Mouse (Mus musculus): ENCODE measurements at regions not wholly inside any gene's neighbourhood (a gene's known extent, or its start where the extent isn't known, plus 50 kb on each side); places are given as distances from the start of the nearest gene placed in this dataset.
"Not testable (repeated sequence)": the region's sequence is repeated elsewhere in the genome, so short reads cannot be mapped to it uniquely, and the experiment has no call there.

- not testable (repeated sequence) for H3K4me3 ChIP-seq (replicated peaks); H3K9me3 ChIP-seq (replicated peaks); H3K4me1 ChIP-seq; H3K36me3 ChIP-seq; ATAC-seq (ENCODE audit: insufficient number of reproducible peaks, low FRiP score, low TSS enrichment, low read depth); H3K27me3 ChIP-seq; H3K27ac ChIP-seq (replicated peaks); H3K9ac ChIP-seq; H3K4me2 ChIP-seq (replicated peaks)
- WGBS: 100% methylated on average over 1 of the region's 1 CpGs
These were observed 677.0 kb downstream of the Dad1 start for GRCm38 (mm10) chr14:53576927-53577326.

GRCm38 (mm10) chr14:53572701-53573100 is 681.2 kb downstream of the Dad1 start:
- ATAC-seq (ENCODE audit: insufficient number of reproducible peaks, low FRiP score, low TSS enrichment, low read depth); H3K27ac ChIP-seq (replicated peaks); H3K4me3 ChIP-seq (replicated peaks); H3K27me3 ChIP-seq; H3K9ac ChIP-seq; H3K4me2 ChIP-seq (replicated peaks); H3K4me1 ChIP-seq; H3K9me3 ChIP-seq (replicated peaks); H3K36me3 ChIP-seq: not testable (repeated sequence)
- 74% methylated on average over 1 of the region's 1 CpGs for WGBS

GRCm38 (mm10) chr14:53562606-53563005 is 691.3 kb downstream of the Dad1 start:
- Histone ChIP-seq H3K27ac (replicated peaks) (no peak overlapping the region), H3K9me3 (replicated peaks) (no peaks in the 10 kb centered on the region), H3K4me1 (no peaks in the 10 kb centered on the region), H3K27me3 (no peaks in the 10 kb centered on the region), H3K9ac (no peak overlapping the region), H3K36me3 (no peaks in the 10 kb centered on the region), H3K4me2 (replicated peaks) (no peak overlapping the region), H3K4me3 (replicated peaks) (no peak overlapping the region)
- ATAC-seq (ENCODE audit: insufficient number of reproducible peaks, low FRiP score, low TSS enrichment, low read depth): no peak
- WGBS: 39% methylated on average over 2 of the region's 2 CpGs

GRCm38 (mm10) chr14:53560146-53560545 is 693.8 kb downstream of the Dad1 start:
- not testable (repeated sequence) for H3K9me3 ChIP-seq (replicated peaks); H3K4me1 ChIP-seq; H3K9ac ChIP-seq; H3K4me3 ChIP-seq (replicated peaks); ATAC-seq (ENCODE audit: insufficient number of reproducible peaks, low FRiP score, low TSS enrichment, low read depth); H3K36me3 ChIP-seq; H3K27me3 ChIP-seq; H3K27ac ChIP-seq (replicated peaks); H3K4me2 ChIP-seq (replicated peaks)
- 72% methylated on average over 5 of the region's 5 CpGs for WGBS

- H3K9ac ChIP-seq; ATAC-seq (ENCODE audit: insufficient number of reproducible peaks, low FRiP score, low TSS enrichment, low read depth); H3K4me1 ChIP-seq; H3K27me3 ChIP-seq; H3K36me3 ChIP-seq; H3K27ac ChIP-seq (replicated peaks); H3K9me3 ChIP-seq (replicated peaks); H3K4me3 ChIP-seq (replicated peaks); H3K4me2 ChIP-seq (replicated peaks): not testable (repeated sequence)
These were observed 694.5 kb downstream of the Dad1 start for GRCm38 (mm10) chr14:53559386-53559920.

GRCm38 (mm10) chr14:53553771-53554170 is 700.1 kb downstream of the Dad1 start:
- no peak overlapping the region for H3K27ac ChIP-seq (replicated peaks)
- H3K36me3 ChIP-seq: no peaks in the 10 kb centered on the region
- H3K9ac ChIP-seq: no peak overlapping the region
- no peak overlapping the region for H3K4me2 ChIP-seq (replicated peaks)
- no peaks in the 10 kb centered on the region for H3K4me1 ChIP-seq
- H3K27me3 ChIP-seq: no peaks in the 10 kb centered on the region
- ATAC-seq (ENCODE audit: insufficient number of reproducible peaks, low FRiP score, low TSS enrichment, low read depth): no peak
- no peaks in the 10 kb centered on the region for H3K9me3 ChIP-seq (replicated peaks)
- no peak overlapping the region for H3K4me3 ChIP-seq (replicated peaks)

- not testable (repeated sequence) for ATAC-seq (ENCODE audit: insufficient number of reproducible peaks, low FRiP score, low TSS enrichment, low read depth)
These were observed 706.5 kb downstream of the Dad1 start for GRCm38 (mm10) chr14:53547365-53547764.

GRCm38 (mm10) chr14:53545351-53545750 is 708.6 kb downstream of the Dad1 start:
- Histone ChIP-seq H3K4me2 (replicated peaks) (no peak overlapping the region), H3K9ac (no peak overlapping the region), H3K9me3 (replicated peaks) (no peaks in the 10 kb centered on the region), H3K36me3 (no peaks in the 10 kb centered on the region), H3K4me1 (no peaks in the 10 kb centered on the region), H3K4me3 (replicated peaks) (no peak overlapping the region), H3K27ac (replicated peaks) (no peak overlapping the region), H3K27me3 (no peaks in the 10 kb centered on the region)
- WGBS: 60% methylated on average over 5 of the region's 5 CpGs
- no peak for ATAC-seq (ENCODE audit: insufficient number of reproducible peaks, low FRiP score, low TSS enrichment, low read depth)

More at GRCm38 (mm10) chr14:53547365-53547764, 706.5 kb downstream of the Dad1 start:
- not testable (repeated sequence) for H3K27me3 ChIP-seq; H3K9ac ChIP-seq; H3K4me2 ChIP-seq (replicated peaks); H3K27ac ChIP-seq (replicated peaks); H3K4me1 ChIP-seq; H3K4me3 ChIP-seq (replicated peaks); H3K9me3 ChIP-seq (replicated peaks); H3K36me3 ChIP-seq

- H3K4me1 ChIP-seq; H3K36me3 ChIP-seq; H3K4me2 ChIP-seq (replicated peaks); H3K4me3 ChIP-seq (replicated peaks); H3K27ac ChIP-seq (replicated peaks); H3K9me3 ChIP-seq (replicated peaks); ATAC-seq (ENCODE audit: insufficient number of reproducible peaks, low FRiP score, low TSS enrichment, low read depth); H3K27me3 ChIP-seq; H3K9ac ChIP-seq: not testable (repeated sequence)
- 46% methylated on average over 2 of the region's 2 CpGs for WGBS
These were observed 712.3 kb downstream of the Dad1 start for GRCm38 (mm10) chr14:53541640-53542039.

- 57% methylated on average over 7 of the region's 7 CpGs for WGBS
- not testable (repeated sequence) for H3K4me1 ChIP-seq; H3K27ac ChIP-seq (replicated peaks); H3K9ac ChIP-seq; H3K9me3 ChIP-seq (replicated peaks); H3K4me3 ChIP-seq (replicated peaks); H3K36me3 ChIP-seq; H3K4me2 ChIP-seq (replicated peaks); H3K27me3 ChIP-seq; ATAC-seq (ENCODE audit: insufficient number of reproducible peaks, low FRiP score, low TSS enrichment, low read depth)
These were observed 716.0 kb downstream of the Dad1 start for GRCm38 (mm10) chr14:53537895-53538294.

GRCm38 (mm10) chr14:53523430-53523829 is 730.5 kb downstream of the Dad1 start:
- not testable (repeated sequence) for H3K4me1 ChIP-seq; H3K4me2 ChIP-seq (replicated peaks); H3K27me3 ChIP-seq; H3K9ac ChIP-seq; H3K27ac ChIP-seq (replicated peaks); H3K4me3 ChIP-seq (replicated peaks); ATAC-seq (ENCODE audit: insufficient number of reproducible peaks, low FRiP score, low TSS enrichment, low read depth); H3K36me3 ChIP-seq; H3K9me3 ChIP-seq (replicated peaks)
- WGBS: no CpG with 5 or more reads among the region's 3 CpGs

- H3K27me3 ChIP-seq; H3K27ac ChIP-seq (replicated peaks); H3K4me3 ChIP-seq (replicated peaks); H3K9ac ChIP-seq; H3K9me3 ChIP-seq (replicated peaks); H3K4me2 ChIP-seq (replicated peaks); ATAC-seq (ENCODE audit: insufficient number of reproducible peaks, low FRiP score, low TSS enrichment, low read depth); H3K36me3 ChIP-seq; H3K4me1 ChIP-seq: not testable (repeated sequence)
- WGBS: no CpG with 5 or more reads among the region's 1 CpGs
These were observed 735.0 kb downstream of the Dad1 start for GRCm38 (mm10) chr14:53518954-53519353.

Measured in embryonic facial prominence, embryonic 15.5 days (tissue).